Mouse (Mus musculus) testis, adult 2 months (tissue): ENCODE data around the gene Kirrel.

Experiments used
- CTCF ChIP-seq: fragments of 200-500 bp; IDR thresholded peaks from 2 replicates; pipeline ENCODE4 v1.5.1; 2012; ENCODE audit warnings: low read depth, mild to moderate bottlenecking, inconsistent platforms, low read length, moderate library complexity; ENCODE audit not compliant: control insufficient read depth, insufficient read depth, insufficient replicate concordance
- POLR2A ChIP-seq: fragments of 200-500 bp; IDR thresholded peaks from 2 replicates; pipeline ENCODE4 v1.6.1; 2012; ENCODE audit warnings: low read depth, mild to moderate bottlenecking, inconsistent platforms, low read length, moderate library complexity; ENCODE audit not compliant: control insufficient read depth

DNA sequence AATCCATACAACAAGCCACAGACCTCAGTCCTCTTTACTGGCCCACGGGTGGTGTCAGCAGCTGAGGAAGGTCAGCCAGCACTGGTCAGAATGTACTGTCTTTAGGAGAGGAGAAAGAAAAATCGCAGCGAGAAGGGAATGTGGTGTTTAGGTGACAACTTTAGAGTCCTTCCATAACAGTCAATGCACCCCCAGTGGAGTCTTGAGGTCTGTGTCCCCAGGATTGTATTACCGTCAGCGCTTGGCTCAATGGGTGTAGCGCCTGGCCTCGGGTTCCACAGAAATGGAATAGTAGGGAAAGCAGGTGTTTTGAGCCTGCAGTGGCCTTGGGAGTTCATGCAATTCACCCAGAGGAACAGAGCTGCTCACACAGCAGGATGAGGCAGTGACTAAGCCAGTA, 95.2 kb downstream of the Kirrel start:
- TF ChIP-seq POLR2A (no peak), CTCF (no peak)
